Mouse (Mus musculus) heart, postnatal 0 days (tissue): ENCODE results near the gene BC017158. TPM values are rescaled to one million over a fixed set of nuclear protein-coding genes. Genes with fewer than 3 reads are reported as not detected.
A peak's percentile ranks its signal among the peaks of the same experiment; 100 is the strongest.

ENCODE experiments used
- ATAC-seq: fragments of 200-750 bp; cut with Nextera tagmentation; 2 replicates; pipeline ENCODE4 v1.8.0; 2017; ENCODE audit warnings: low read depth, moderate number of reproducible peaks, moderate library complexity; ENCODE audit not compliant: insufficient read depth
- DNase-seq: peaks from one replicate; pipeline ENCODE4 v3.0.0-alpha.2; 2016; ENCODE audit warnings: low spot score
- H3K27ac ChIP-seq: fragments of 300-500 bp; sonication (generic); 2 replicates; pipeline ENCODE4 v1.5.1; 2014; ENCODE audit warnings: low read depth, mild to moderate bottlenecking
- H3K27me3 ChIP-seq: fragments of 300-500 bp; sonication (generic); 2 replicates; pipeline ENCODE4 v1.6.1; 2014; ENCODE audit warnings: low read length, mixed read lengths; ENCODE audit not compliant: control insufficient read depth, insufficient read depth
- H3K36me3 ChIP-seq: fragments of 300-500 bp; sonication (generic); replicated peaks from 2 replicates; pipeline ENCODE4 v1.6.1; 2014; ENCODE audit warnings: low read length, mixed read lengths; ENCODE audit not compliant: control insufficient read depth, insufficient read depth
- H3K4me1 ChIP-seq: fragments of 300-500 bp; sonication (generic); 2 replicates; pipeline ENCODE4 v1.6.1; 2014; ENCODE audit warnings: antibody characterized with exemption; ENCODE audit not compliant: control insufficient read depth, insufficient read depth
- H3K4me2 ChIP-seq: fragments of 300-500 bp; sonication (generic); 2 replicates; pipeline ENCODE4 v1.6.1; 2014; ENCODE audit warnings: low read depth, mild to moderate bottlenecking, low read length, moderate library complexity
- H3K4me3 ChIP-seq: fragments of 300-500 bp; sonication (generic); 2 replicates; pipeline ENCODE4 v1.5.1; 2014; ENCODE audit warnings: low read depth, low read length
- H3K9ac ChIP-seq: fragments of 300-500 bp; sonication (generic); replicated peaks from 2 replicates; pipeline ENCODE4 v1.6.1; 2014; ENCODE audit warnings: low read depth, low read length, mixed read lengths
- H3K9me3 ChIP-seq: fragments of 300-500 bp; sonication (generic); replicated peaks from 2 replicates; pipeline ENCODE4 v1.6.1; 2016; ENCODE audit warnings: low read length; ENCODE audit not compliant: control insufficient read depth
- CTCF ChIP-seq: IDR thresholded peaks from 2 replicates; pipeline ENCODE4 v1.5.1; 2016; ENCODE audit warnings: antibody characterized with exemption, control low read depth, low read depth
- EP300 ChIP-seq: IDR thresholded peaks from 2 replicates; pipeline ENCODE4 v1.6.1; 2016; ENCODE audit warnings: antibody characterized with exemption, low read depth
- WGBS: fragments of 180-500 bp; shearing (Covaris S2); extraction: QIAGEN DNeasy Blood & Tissue Kit; methylation state at CpG from one replicate; pipeline ENCODE4 v1.1.7; 2014; 5-methylcytosine and 5-hydroxymethylcytosine counted together
- polyA plus RNA-seq: library from polyadenylated mRNA; unstranded; fragments of >200 nt; fragmentation: Nextera tagmentation; extraction: Ambion mirVana; gene quantifications from 2 replicates; pipeline ENCODE4 v1.2.1, GENCODE M21; 2015
- total RNA-seq: library from RNA; depleted of rRNA; stranded (reverse); fragments of >200 nt; gene quantifications from 2 replicates; pipeline ENCODE4 v1.2.3, GENCODE M21; 2014; ENCODE audit warnings: low replicate concordance

Gene BC017158
- total and polyA plus RNA-seq, 2 experiments from 2014 or later = 5.8 to 22.4 TPM

GRCm38 (mm10) chr7:128282532-128283244 is 15.3 kb downstream of the BC017158 start:
- ATAC-seq = no peak
- Histone ChIP-seq H3K36me3 (peaks cover 21% of the 10 kb centered on the region), H3K9me3 (no peaks in the 10 kb centered on the region), H3K9ac (no peak overlapping the region), H3K4me2 (no peak overlapping the region), H3K4me1 (no peaks in the 10 kb centered on the region), H3K27me3 (no peaks in the 10 kb centered on the region), H3K4me3 (no peak overlapping the region), H3K27ac (no peak overlapping the region)
- 39% methylated on average over 7 of the region's 7 CpGs for WGBS
- TF ChIP-seq EP300 (no peak), CTCF (no peak)
- no peak for DNase-seq

GRCm38 (mm10) chr7:128281765-128282164 is 16.2 kb downstream of the BC017158 start:
- H3K4me2 ChIP-seq = no peak overlapping the region
- no peaks in the 10 kb centered on the region for H3K27me3 ChIP-seq
- H3K9ac ChIP-seq = no peak overlapping the region
- DNase-seq (no peak), ATAC-seq (no peak)
- TF ChIP-seq EP300 (no peak), CTCF (no peak)
- no peaks in the 10 kb centered on the region for H3K9me3 ChIP-seq
- peaks cover 18% of the 10 kb centered on the region; the same call in 1 of the 2 replicates for H3K36me3 ChIP-seq
- no peaks in the 10 kb centered on the region for H3K4me1 ChIP-seq
- 86% methylated on average over 11 of the region's 11 CpGs for WGBS
- H3K4me3 ChIP-seq = no peak overlapping the region
- no peak overlapping the region for H3K27ac ChIP-seq

GRCm38 (mm10) chr7:128279750-128280149 is 18.2 kb downstream of the BC017158 start:
- no peak for DNase-seq

GRCm38 (mm10) chr7:128276051-128276450 is 21.9 kb downstream of the BC017158 start:
- 91% methylated on average over 6 of the region's 6 CpGs for WGBS
- H3K4me1 ChIP-seq = no peaks in the 10 kb centered on the region
- no peak overlapping the region for H3K27ac ChIP-seq
- no peak overlapping the region for H3K9ac ChIP-seq
- no peak for TF ChIP-seq CTCF
- no peak for TF ChIP-seq EP300
- H3K4me3 ChIP-seq = no peak overlapping the region
- ATAC-seq (no peak), DNase-seq (no peak)
- H3K36me3 ChIP-seq = peaks cover 63% of the 10 kb centered on the region
- no peaks in the 10 kb centered on the region for H3K27me3 ChIP-seq
- no peak overlapping the region for H3K4me2 ChIP-seq
- no peaks in the 10 kb centered on the region for H3K9me3 ChIP-seq

More at GRCm38 (mm10) chr7:128279750-128280149, 18.2 kb downstream of the BC017158 start:
- Histone ChIP-seq H3K27me3 (no peaks in the 10 kb centered on the region), H3K4me1 (no peaks in the 10 kb centered on the region), H3K36me3 (peaks cover 37% of the 10 kb centered on the region), H3K27ac (no peak overlapping the region), H3K4me3 (no peak overlapping the region), H3K9me3 (no peaks in the 10 kb centered on the region), H3K4me2 (no peak overlapping the region), H3K9ac (no peak overlapping the region)
- no peak for TF ChIP-seq EP300
- TF ChIP-seq CTCF = no peak
- ATAC-seq = no peak
- WGBS = 94% methylated on average over 4 of the region's 4 CpGs

GRCm38 (mm10) chr7:128271496-128271895 is 26.5 kb downstream of the BC017158 start:
- TF ChIP-seq CTCF = no peak
- no peak for TF ChIP-seq EP300
- H3K36me3 ChIP-seq = peaks cover 43% of the 10 kb centered on the region

GRCm38 (mm10) chr7:128270431-128270850 is 27.5 kb downstream of the BC017158 start:
- peaks cover 10% of the 10 kb centered on the region; the same call in 1 of the 2 replicates for H3K4me1 ChIP-seq
- H3K27me3 ChIP-seq = no peaks in the 10 kb centered on the region
- H3K4me2 ChIP-seq = no peak overlapping the region
- peaks cover 33% of the 10 kb centered on the region for H3K36me3 ChIP-seq
- no peak overlapping the region for H3K4me3 ChIP-seq
- DNase-seq = no peak
- peak; percentile 62; the same call in 1 of the 2 replicates for ATAC-seq
- no peak overlapping the region for H3K9ac ChIP-seq
- H3K27ac ChIP-seq = no peak overlapping the region
- no peaks in the 10 kb centered on the region for H3K9me3 ChIP-seq
- WGBS = 26% methylated on average over 13 of the region's 13 CpGs
- TF ChIP-seq CTCF = no peak
- no peak for TF ChIP-seq EP300

More at GRCm38 (mm10) chr7:128271496-128271895, 26.5 kb downstream of the BC017158 start:
- H3K9me3 ChIP-seq = no peaks in the 10 kb centered on the region
- no peak overlapping the region for H3K4me2 ChIP-seq
- ATAC-seq = no peak
- H3K4me3 ChIP-seq = no peak overlapping the region
- H3K4me1 ChIP-seq = peaks cover 10% of the 10 kb centered on the region; the same call in 1 of the 2 replicates
- H3K9ac ChIP-seq = no peak overlapping the region
- H3K27ac ChIP-seq = no peak overlapping the region
- H3K27me3 ChIP-seq = no peaks in the 10 kb centered on the region
- WGBS = 90% methylated on average over 9 of the region's 9 CpGs
- DNase-seq = no peak
